Mouse (Mus musculus) lung, postnatal 0 days (tissue): ENCODE measurements around the gene Jak1. TPM values are rescaled to one million over a fixed set of nuclear protein-coding genes. Genes with fewer than 3 reads are reported as not detected.

Experiments
- ATAC-seq: fragments of 200-750 bp; cut with Nextera tagmentation; 2 replicates; pipeline ENCODE4 v1.8.0; 2017; ENCODE audit warnings: moderate library complexity
- DNase-seq: peaks from one replicate; pipeline ENCODE4 v3.0.0-alpha.2; 2016; ENCODE audit warnings: low spot score
- H3K27ac ChIP-seq: fragments of 300-500 bp; sonication (generic); 2 replicates; pipeline ENCODE4 v1.5.1; 2014; ENCODE audit warnings: antibody characterized with exemption, mild to moderate bottlenecking, low read length, mixed read lengths
- H3K27me3 ChIP-seq: fragments of 300-500 bp; sonication (generic); replicated peaks from 2 replicates; pipeline ENCODE4 v1.6.1; 2014; ENCODE audit warnings: low read length, mixed read lengths; ENCODE audit not compliant: insufficient read depth
- H3K36me3 ChIP-seq: fragments of 300-500 bp; sonication (generic); 2 replicates; pipeline ENCODE4 v1.6.1; 2014; ENCODE audit warnings: low read length, mixed read lengths; ENCODE audit not compliant: insufficient read depth
- H3K4me1 ChIP-seq: fragments of 300-500 bp; sonication (generic); 2 replicates; pipeline ENCODE4 v1.6.1; 2014; ENCODE audit warnings: antibody characterized with exemption, low read depth, low read length, mixed read lengths; ENCODE audit not compliant: insufficient read depth
- H3K4me2 ChIP-seq: fragments of 300-500 bp; sonication (generic); replicated peaks from 2 replicates; pipeline ENCODE4 v1.6.1; 2014; ENCODE audit warnings: low read depth, mild to moderate bottlenecking, low read length, moderate library complexity, mixed read lengths
- H3K4me3 ChIP-seq: fragments of 300-500 bp; sonication (generic); 2 replicates; pipeline ENCODE4 v1.5.1; 2014; ENCODE audit warnings: low read depth, low read length
- H3K9ac ChIP-seq: fragments of 300-500 bp; sonication (generic); replicated peaks from 2 replicates; pipeline ENCODE4 v1.6.1; 2014; ENCODE audit warnings: low read depth, mild to moderate bottlenecking
- H3K9me3 ChIP-seq: fragments of 300-500 bp; sonication (generic); 2 replicates; pipeline ENCODE4 v1.6.1; 2016; ENCODE audit warnings: low read length, mixed read lengths
- CTCF ChIP-seq: IDR thresholded peaks from 2 replicates; pipeline ENCODE4 v1.5.1; 2016; ENCODE audit warnings: antibody characterized with exemption, mild to moderate bottlenecking
- EP300 ChIP-seq: IDR thresholded peaks from 2 replicates; pipeline ENCODE4 v1.6.1; 2016; ENCODE audit warnings: antibody characterized with exemption, mild to moderate bottlenecking, control low read depth
- WGBS: fragments of 180-500 bp; shearing (Covaris S2); extraction: QIAGEN DNeasy Blood & Tissue Kit; methylation state at CpG from one replicate; pipeline ENCODE4 v1.1.7; 2014; 5-methylcytosine and 5-hydroxymethylcytosine counted together
- polyA plus RNA-seq: library from polyadenylated mRNA; unstranded; fragments of >200 nt; fragmentation: Nextera tagmentation; extraction: Ambion mirVana; gene quantifications from 2 replicates; pipeline ENCODE4 v1.2.1, GENCODE M21; 2015

Gene Jak1
- polyA plus RNA-seq, 1 experiment from 2014 or later, result 80.0 TPM

DNA sequence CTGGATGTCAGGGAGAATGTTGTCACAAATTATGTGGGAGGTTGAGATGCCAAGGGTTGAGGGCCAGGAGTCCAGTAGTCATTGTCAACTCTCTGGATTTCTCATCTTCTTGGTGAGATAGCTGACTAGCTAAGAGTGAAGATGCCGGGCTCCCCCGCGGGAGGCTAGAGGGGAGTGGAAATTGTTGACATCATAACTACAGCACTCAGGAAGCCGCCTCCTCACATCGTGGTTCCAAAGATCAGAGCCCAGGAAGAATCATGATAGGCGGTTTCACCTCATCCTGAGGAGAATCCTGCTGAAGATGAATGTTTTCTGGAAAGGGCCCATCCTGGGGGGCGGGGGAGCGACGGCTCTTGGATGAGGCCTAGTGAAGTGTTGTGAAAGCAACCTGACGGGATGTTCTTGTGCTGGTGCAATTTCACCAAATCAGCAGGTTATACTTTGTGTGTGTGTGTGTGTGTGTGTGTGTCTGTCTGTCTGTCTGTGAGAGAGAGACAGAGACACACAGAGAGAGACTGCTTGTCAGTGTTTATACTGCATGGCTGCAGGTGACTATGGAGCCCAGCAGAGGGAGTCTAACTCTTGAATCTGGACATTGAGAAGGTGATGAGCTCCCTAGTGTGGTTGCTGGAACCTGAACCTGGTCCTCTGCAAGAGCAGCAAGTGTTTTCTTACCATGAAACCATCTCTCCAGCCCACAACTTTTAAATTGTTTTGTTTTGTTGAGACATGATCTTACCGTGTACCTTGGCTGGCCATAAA lies 118.0 kb downstream of the Jak1 start:
- H3K4me2 ChIP-seq, result no peak overlapping the region
- DNase-seq (no peak), ATAC-seq (no peak)
- H3K4me1 ChIP-seq, result no peaks in the 10 kb centered on the region
- H3K9me3 ChIP-seq, result no peaks in the 10 kb centered on the region
- no peak overlapping the region for H3K9ac ChIP-seq
- no peak overlapping the region for H3K4me3 ChIP-seq
- no peak overlapping the region for H3K27ac ChIP-seq
- TF ChIP-seq CTCF (peak; percentile 35; the same call in 1 of the 2 replicates), EP300 (no peak)
- no peaks in the 10 kb centered on the region for H3K27me3 ChIP-seq
- WGBS, result 76% methylated on average over 11 of the region's 11 CpGs
- H3K36me3 ChIP-seq, result peaks cover 11% of the 10 kb centered on the region; the same call in 1 of the 2 replicates

GRCm38 (mm10) chr4:101146047-101146745 lies 118.9 kb downstream of the Jak1 start:
- H3K9me3 ChIP-seq, result no peaks in the 10 kb centered on the region
- H3K4me2 ChIP-seq, result no peak overlapping the region
- no peak overlapping the region for H3K9ac ChIP-seq
- H3K27me3 ChIP-seq, result no peaks in the 10 kb centered on the region
- no peaks in the 10 kb centered on the region for H3K4me1 ChIP-seq
- no peak overlapping the region for H3K4me3 ChIP-seq
- H3K27ac ChIP-seq, result no peak overlapping the region
- DNase-seq, result peak; percentile 85
- 27% methylated on average over 9 of the region's 9 CpGs for WGBS
- H3K36me3 ChIP-seq, result peaks cover 11% of the 10 kb centered on the region; the same call in 1 of the 2 replicates
- ATAC-seq, result peak; percentile 63; the same call in 1 of the 2 replicates
- TF ChIP-seq CTCF (peak; percentile 97), EP300 (no peak)

DNA sequence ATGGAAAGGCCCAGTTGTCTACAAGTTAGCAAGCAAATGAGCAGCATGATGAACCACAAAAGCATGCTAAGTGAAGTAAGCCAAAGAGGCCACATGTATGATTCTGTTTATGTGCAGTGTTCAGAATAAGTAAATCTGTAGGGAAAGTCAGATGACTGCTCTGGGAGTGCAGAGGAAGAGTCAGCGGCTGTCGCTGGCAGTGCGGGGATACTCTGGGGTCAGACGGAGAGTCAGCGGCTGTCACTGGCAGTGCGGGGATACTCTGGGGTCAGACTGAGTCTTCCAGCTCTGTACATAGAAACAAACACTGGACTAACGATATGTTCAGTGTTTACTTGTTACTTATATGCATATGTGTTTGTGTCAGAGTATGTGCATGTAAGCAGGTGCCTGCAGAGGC lies 120.3 kb downstream of the Jak1 start:
- TF ChIP-seq EP300 (no peak), CTCF (no peak)
- ATAC-seq, result no peak

DNA sequence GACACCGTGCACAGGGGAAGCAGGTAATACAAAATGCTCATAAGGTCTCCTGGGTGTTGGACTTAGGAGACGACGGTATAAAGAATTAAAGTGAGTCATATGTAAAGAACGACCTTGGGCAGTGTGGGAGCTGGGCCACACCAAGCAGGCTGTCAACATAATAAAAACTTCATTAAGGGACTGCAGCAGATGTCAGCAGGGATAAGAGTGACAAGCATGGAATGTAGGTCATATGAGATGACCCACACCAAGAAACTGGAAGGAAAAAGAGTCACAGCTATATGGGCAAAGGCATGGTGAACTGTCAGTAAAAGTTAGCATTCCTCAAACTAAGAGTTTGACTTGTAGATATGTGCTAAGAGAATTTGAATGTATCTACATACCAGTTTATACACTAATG lies 120.7 kb downstream of the Jak1 start:
- ATAC-seq, result no peak
- no peak overlapping the region for H3K27ac ChIP-seq

More for the DNA sequence above, 120.3 kb downstream of the Jak1 start:
- Histone ChIP-seq H3K4me3 (no peak overlapping the region), H3K4me1 (no peaks in the 10 kb centered on the region), H3K9me3 (no peaks in the 10 kb centered on the region), H3K27me3 (no peaks in the 10 kb centered on the region), H3K9ac (no peak overlapping the region), H3K36me3 (peaks cover 2% of the 10 kb centered on the region; the same call in 1 of the 2 replicates), H3K27ac (no peak overlapping the region), H3K4me2 (no peak overlapping the region)
- WGBS, result 71% methylated on average over 7 of the region's 7 CpGs
- DNase-seq, result no peak

GRCm38 (mm10) chr4:101143901-101144300 lies 121.2 kb downstream of the Jak1 start:
- Histone ChIP-seq H3K27me3 (no peaks in the 10 kb centered on the region), H3K27ac (no peak overlapping the region), H3K4me2 (no peak overlapping the region), H3K9me3 (no peaks in the 10 kb centered on the region), H3K4me1 (no peaks in the 10 kb centered on the region), H3K4me3 (no peak overlapping the region), H3K9ac (no peak overlapping the region), H3K36me3 (no peaks in the 10 kb centered on the region)
- peak; percentile 7 for DNase-seq
- TF ChIP-seq EP300, result no peak
- 62% methylated on average over 4 of the region's 4 CpGs for WGBS
- no peak for ATAC-seq

More for the DNA sequence above, 120.7 kb downstream of the Jak1 start:
- no peaks in the 10 kb centered on the region for H3K9me3 ChIP-seq
- H3K36me3 ChIP-seq, result no peaks in the 10 kb centered on the region
- no peak overlapping the region for H3K4me3 ChIP-seq
- TF ChIP-seq CTCF, result no peak
- TF ChIP-seq EP300, result no peak
- H3K4me1 ChIP-seq, result no peaks in the 10 kb centered on the region
- H3K27me3 ChIP-seq, result no peaks in the 10 kb centered on the region
- H3K4me2 ChIP-seq, result no peak overlapping the region
- no peak for DNase-seq
- H3K9ac ChIP-seq, result no peak overlapping the region
- WGBS, result 74% methylated on average over 4 of the region's 4 CpGs

DNA sequence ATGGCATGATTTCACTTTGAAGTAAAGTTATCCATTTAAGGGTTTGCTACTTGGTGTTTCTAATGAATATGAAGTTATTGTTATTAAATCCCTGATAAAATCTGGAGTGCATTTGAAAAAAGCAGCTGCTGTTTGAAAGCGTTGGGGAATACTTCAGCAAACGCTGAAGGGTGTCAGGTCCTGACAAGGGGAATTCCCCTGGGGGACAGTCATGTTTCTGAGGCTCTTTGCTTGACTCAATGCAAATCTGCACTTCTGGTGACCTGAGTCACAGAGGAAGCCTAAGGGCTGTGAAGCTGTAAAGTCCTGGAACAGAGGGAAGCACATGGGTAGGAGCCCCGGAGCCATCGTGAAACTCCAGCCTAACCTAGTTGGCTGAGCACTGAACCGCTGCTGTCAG lies 123.3 kb downstream of the Jak1 start:
- TF ChIP-seq EP300, result no peak
- no peak for TF ChIP-seq CTCF
- H3K9me3 ChIP-seq, result no peaks in the 10 kb centered on the region
- no peak for DNase-seq
- H3K27ac ChIP-seq, result no peak overlapping the region
- ATAC-seq, result no peak
- H3K27me3 ChIP-seq, result no peaks in the 10 kb centered on the region
- H3K4me1 ChIP-seq, result no peaks in the 10 kb centered on the region
- no peak overlapping the region for H3K4me3 ChIP-seq
- no peaks in the 10 kb centered on the region for H3K36me3 ChIP-seq
- WGBS, result 71% methylated on average over 5 of the region's 5 CpGs
- H3K4me2 ChIP-seq, result no peak overlapping the region
- H3K9ac ChIP-seq, result no peak overlapping the region
